Mouse (Mus musculus) macrophage (primary cell): ENCODE measurements at regions not wholly inside any gene's neighbourhood (a gene's known extent, or its start where the extent isn't known, plus 50 kb on each side); places are given as distances from the start of the nearest gene placed in this dataset.

Source experiments
- H3K27ac ChIP-seq: fragments of 350-480 bp; formaldehyde crosslinking; 2 replicates; pipeline ENCODE4 v1.9.0; 2021
- H3K36me3 ChIP-seq: fragments of 350-480 bp; formaldehyde crosslinking; 2 replicates; pipeline ENCODE4 v1.9.0; 2021; ENCODE audit errors: inconsistent target
- H3K4me3 ChIP-seq: fragments of 350-480 bp; formaldehyde crosslinking; 2 replicates; pipeline ENCODE4 v1.9.0; 2021; ENCODE audit errors: inconsistent target
- H3K79me2 ChIP-seq: fragments of 350-480 bp; formaldehyde crosslinking; 2 replicates; pipeline ENCODE4 v1.9.0; 2021; ENCODE audit errors: inconsistent target
- WGBS: methylation state at CpG from one replicate; pipeline ENCODE4 v1.1.7; 2026; ENCODE audit warnings: inconsistent platforms; ENCODE audit not compliant: missing documents; 5-methylcytosine and 5-hydroxymethylcytosine counted together

DNA sequence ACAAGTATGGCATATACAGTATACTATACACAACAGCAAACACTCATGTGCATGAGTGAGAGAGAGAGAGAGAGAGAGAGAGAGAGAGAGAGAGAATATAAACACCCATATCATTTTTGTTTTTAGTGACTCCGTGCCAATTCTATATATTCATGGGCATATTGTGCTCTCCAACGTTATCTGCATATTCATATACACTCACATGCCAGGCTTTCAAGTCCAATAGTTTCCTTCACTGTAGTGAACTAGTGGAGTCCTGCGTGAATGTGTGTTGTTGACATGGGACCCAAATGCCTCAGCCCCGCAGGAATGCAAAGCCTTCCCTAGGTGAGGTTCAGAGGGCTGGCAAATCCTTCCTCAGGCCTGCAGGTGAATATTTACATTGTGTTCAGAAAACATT is 53.4 kb upstream of the Nab1 start:
- WGBS, result 92% methylated on average over 4 of the region's 4 CpGs
- H3K36me3 ChIP-seq, result no peaks in the 10 kb centered on the region
- no peak overlapping the region for H3K27ac ChIP-seq
- H3K79me2 ChIP-seq, result no peaks in the 10 kb centered on the region
- H3K4me3 ChIP-seq, result no peak overlapping the region

- H3K79me2 ChIP-seq, result no peaks in the 10 kb centered on the region
- H3K27ac ChIP-seq, result no peak overlapping the region
- 37% methylated on average over 6 of the region's 6 CpGs for WGBS
- no peak overlapping the region for H3K4me3 ChIP-seq
- H3K36me3 ChIP-seq, result no peaks in the 10 kb centered on the region
Observed at GRCm38 (mm10) chr1:52565812-52566211, 64.7 kb upstream of the Nemp2 start.

DNA sequence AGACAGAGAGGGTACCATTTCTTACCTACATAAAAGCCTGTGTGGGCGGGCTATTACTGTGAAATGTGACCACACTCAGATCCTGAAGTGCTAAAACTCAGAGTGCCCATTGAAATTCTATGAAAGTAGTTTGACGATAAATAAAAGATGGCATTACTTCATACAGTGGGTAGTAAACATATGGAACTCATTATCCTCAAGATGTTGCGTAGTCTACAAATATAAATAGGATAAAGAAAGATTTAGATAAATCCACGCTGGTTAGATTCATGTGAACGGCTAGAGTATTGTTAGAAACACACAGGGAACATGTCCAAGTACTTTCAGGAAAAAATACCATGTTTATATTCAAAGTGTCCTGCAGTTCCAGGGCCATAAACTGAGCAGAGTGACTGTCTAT is 58.8 kb upstream of the Nemp2 start:
- Histone ChIP-seq H3K4me3 (no peak overlapping the region), H3K27ac (no peak overlapping the region), H3K36me3 (no peaks in the 10 kb centered on the region), H3K79me2 (no peaks in the 10 kb centered on the region)
- WGBS, result 92% methylated on average over 5 of the region's 5 CpGs

GRCm38 (mm10) chr1:52578298-52579056 is 52.0 kb upstream of the Nemp2 start:
- 18% methylated on average over 5 of the region's 5 CpGs for WGBS
- no peak overlapping the region for H3K4me3 ChIP-seq
- no peaks in the 10 kb centered on the region for H3K36me3 ChIP-seq
- no peaks in the 10 kb centered on the region for H3K79me2 ChIP-seq
- H3K27ac ChIP-seq, result peak overlapping the region; percentile 27; the same call in 1 of the 2 replicates

- no peak overlapping the region for H3K27ac ChIP-seq
- no peaks in the 10 kb centered on the region for H3K79me2 ChIP-seq
- 89% methylated on average over 4 of the region's 4 CpGs for WGBS
- no peak overlapping the region for H3K4me3 ChIP-seq
- H3K36me3 ChIP-seq, result no peaks in the 10 kb centered on the region
Observed at GRCm38 (mm10) chr1:52580132-52580896, 50.2 kb upstream of the Nemp2 start.
